Mouse (Mus musculus) liver, embryonic 12.5 days (tissue): Measurements from ENCODE around the gene Tmub1. TPM values are rescaled to one million over a fixed set of nuclear protein-coding genes. Genes with fewer than 3 reads are reported as not detected.

Experiments
- ATAC-seq: fragments of 200-750 bp; cut with Nextera tagmentation; 2 replicates; pipeline ENCODE4 v1.8.0; 2017; ENCODE audit warnings: moderate number of reproducible peaks, mild to moderate bottlenecking, moderate library complexity
- H3K27ac ChIP-seq: fragments of 300-500 bp; sonication (generic); 2 replicates; pipeline ENCODE4 v1.5.1; 2016; ENCODE audit warnings: mild to moderate bottlenecking
- H3K27me3 ChIP-seq: fragments of 300-500 bp; sonication (generic); replicated peaks from 2 replicates; pipeline ENCODE4 v1.6.1; 2016; ENCODE audit warnings: mild to moderate bottlenecking, moderate library complexity
- H3K36me3 ChIP-seq: fragments of 300-500 bp; sonication (generic); 2 replicates; pipeline ENCODE4 v1.6.1; 2016; ENCODE audit warnings: mild to moderate bottlenecking, moderate library complexity
- H3K4me1 ChIP-seq: fragments of 300-500 bp; sonication (generic); 2 replicates; pipeline ENCODE4 v1.6.1; 2016
- H3K4me2 ChIP-seq: fragments of 300-500 bp; sonication (generic); 2 replicates; pipeline ENCODE4 v1.6.1; 2016; ENCODE audit warnings: mild to moderate bottlenecking, moderate library complexity
- H3K4me3 ChIP-seq: fragments of 300-500 bp; sonication (generic); 2 replicates; pipeline ENCODE4 v1.5.1; 2016; ENCODE audit warnings: mild to moderate bottlenecking, moderate library complexity
- H3K9ac ChIP-seq: fragments of 300-500 bp; sonication (generic); 2 replicates; pipeline ENCODE4 v1.6.1; 2016; ENCODE audit warnings: mild to moderate bottlenecking, moderate library complexity
- H3K9me3 ChIP-seq: fragments of 300-500 bp; sonication (generic); replicated peaks from 2 replicates; pipeline ENCODE4 v1.6.1; 2016; ENCODE audit warnings: mild to moderate bottlenecking, moderate library complexity
- WGBS: fragments of 180-500 bp; shearing (Covaris S2); methylation state at CpG from one replicate; pipeline ENCODE4 v1.1.7; 2016; ENCODE audit not compliant: insufficient replicate concordance; 5-methylcytosine and 5-hydroxymethylcytosine counted together
- polyA plus RNA-seq: library from polyadenylated mRNA; unstranded; fragments of >200 nt; fragmentation: Nextera tagmentation; extraction: Ambion mirVana; gene quantifications from 2 replicates; pipeline ENCODE4 v1.2.1, GENCODE M21; 2016

The Tmub1 gene
- polyA plus RNA-seq = 6.7 and 7.2 TPM in 2 replicates

- H3K4me2 ChIP-seq = peak within 1 kb of the TSS; percentile 90
- H3K9ac ChIP-seq = peak within 1 kb of the TSS; percentile 65
- H3K27ac ChIP-seq = peak within 1 kb of the TSS; percentile 91
- H3K36me3 ChIP-seq = peaks cover 13% of the 10 kb centered on the region
- H3K4me1 ChIP-seq = peaks cover 65% of the 10 kb centered on the region
- peak within 1 kb of the TSS; percentile 66 for H3K4me3 ChIP-seq
- H3K9me3 ChIP-seq = no peaks in the 10 kb centered on the region
- ATAC-seq = peak; percentile 70
- H3K27me3 ChIP-seq = no peaks in the 10 kb centered on the region
- WGBS = 3% methylated on average over 34 of the region's 34 CpGs
Observed at GRCm38 (mm10) chr5:24447624-24448298, at the start of gene Tmub1. Gene Tmub1 (minus strand): TSS chr5:24447854.

GRCm38 (mm10) chr5:24496756-24497155, 49.1 kb upstream of the Tmub1 start:
- ATAC-seq = no peak
- no peak overlapping the region for H3K4me2 ChIP-seq
- WGBS = 82% methylated on average over 6 of the region's 6 CpGs
- no peak overlapping the region for H3K4me3 ChIP-seq
- H3K4me1 ChIP-seq = no peaks in the 10 kb centered on the region
- H3K27me3 ChIP-seq = no peaks in the 10 kb centered on the region
- H3K9ac ChIP-seq = no peak overlapping the region
- H3K9me3 ChIP-seq = no peaks in the 10 kb centered on the region
- H3K27ac ChIP-seq = no peak overlapping the region
- peaks cover 100% of the 10 kb centered on the region for H3K36me3 ChIP-seq

- ATAC-seq = no peak
- Histone ChIP-seq H3K9me3 (no peaks in the 10 kb centered on the region), H3K4me3 (no peak overlapping the region), H3K27ac (no peak overlapping the region), H3K4me2 (no peak overlapping the region), H3K36me3 (peaks cover 100% of the 10 kb centered on the region), H3K27me3 (no peaks in the 10 kb centered on the region), H3K4me1 (no peaks in the 10 kb centered on the region), H3K9ac (no peak overlapping the region)
- WGBS = 87% methylated on average over 15 of the region's 15 CpGs
Observed at GRCm38 (mm10) chr5:24495019-24495418, 47.4 kb upstream of the Tmub1 start.

- Histone ChIP-seq H3K27ac (no peak overlapping the region), H3K27me3 (no peaks in the 10 kb centered on the region), H3K4me3 (no peak overlapping the region), H3K4me2 (no peak overlapping the region), H3K36me3 (peaks cover 100% of the 10 kb centered on the region), H3K9me3 (no peaks in the 10 kb centered on the region), H3K9ac (no peak overlapping the region), H3K4me1 (no peaks in the 10 kb centered on the region)
- WGBS = 85% methylated on average over 16 of the region's 16 CpGs
- no peak for ATAC-seq
Observed at GRCm38 (mm10) chr5:24492546-24493285, 45.1 kb upstream of the Tmub1 start.

GRCm38 (mm10) chr5:24490413-24490920, 42.8 kb upstream of the Tmub1 start:
- H3K4me2 ChIP-seq = no peak overlapping the region
- peaks cover 93% of the 10 kb centered on the region for H3K36me3 ChIP-seq
- 84% methylated on average over 14 of the region's 14 CpGs for WGBS
- no peaks in the 10 kb centered on the region for H3K9me3 ChIP-seq
- H3K4me1 ChIP-seq = no peaks in the 10 kb centered on the region
- ATAC-seq = no peak
- no peak overlapping the region for H3K4me3 ChIP-seq
- H3K9ac ChIP-seq = no peak overlapping the region
- H3K27me3 ChIP-seq = no peaks in the 10 kb centered on the region
- H3K27ac ChIP-seq = no peak overlapping the region

- Histone ChIP-seq H3K9me3 (no peaks in the 10 kb centered on the region), H3K4me1 (peaks cover 24% of the 10 kb centered on the region), H3K4me3 (no peak overlapping the region), H3K27ac (no peak overlapping the region), H3K4me2 (no peak overlapping the region), H3K27me3 (no peaks in the 10 kb centered on the region), H3K9ac (no peak overlapping the region), H3K36me3 (peaks cover 84% of the 10 kb centered on the region)
- ATAC-seq = no peak
- WGBS = 84% methylated on average over 5 of the region's 5 CpGs
Observed at GRCm38 (mm10) chr5:24486738-24487137, 39.1 kb upstream of the Tmub1 start.

- Histone ChIP-seq H3K4me1 (peaks cover 30% of the 10 kb centered on the region), H3K9ac (no peak overlapping the region), H3K27me3 (no peaks in the 10 kb centered on the region), H3K27ac (no peak overlapping the region), H3K4me2 (no peak overlapping the region), H3K9me3 (no peaks in the 10 kb centered on the region), H3K4me3 (no peak overlapping the region), H3K36me3 (peaks cover 84% of the 10 kb centered on the region)
- no peak for ATAC-seq
- 10% methylated on average over 8 of the region's 8 CpGs for WGBS
Observed at GRCm38 (mm10) chr5:24486097-24486496, 38.4 kb upstream of the Tmub1 start.

- peak overlapping the region; percentile 52 for H3K4me2 ChIP-seq
- no peak overlapping the region for H3K27ac ChIP-seq
- no peaks in the 10 kb centered on the region for H3K9me3 ChIP-seq
- H3K9ac ChIP-seq = no peak overlapping the region
- ATAC-seq = no peak
- peak overlapping the region; percentile 24 for H3K4me3 ChIP-seq
- no peaks in the 10 kb centered on the region for H3K27me3 ChIP-seq
- peaks cover 84% of the 10 kb centered on the region for H3K36me3 ChIP-seq
- peaks cover 37% of the 10 kb centered on the region for H3K4me1 ChIP-seq
- 70% methylated on average over 22 of the region's 22 CpGs for WGBS
Observed at GRCm38 (mm10) chr5:24484963-24485362, 37.3 kb upstream of the Tmub1 start.

- WGBS = 36% methylated on average over 11 of the region's 11 CpGs
Observed at GRCm38 (mm10) chr5:24483326-24483725, 35.7 kb upstream of the Tmub1 start.

GRCm38 (mm10) chr5:24482247-24483079, 34.8 kb upstream of the Tmub1 start:
- peaks cover 42% of the 10 kb centered on the region for H3K4me1 ChIP-seq

More at GRCm38 (mm10) chr5:24483326-24483725, 35.7 kb upstream of the Tmub1 start:
- Histone ChIP-seq H3K4me2 (peak overlapping the region; percentile 8), H3K9me3 (no peaks in the 10 kb centered on the region), H3K4me1 (peaks cover 42% of the 10 kb centered on the region), H3K27me3 (no peaks in the 10 kb centered on the region), H3K27ac (peak overlapping the region; percentile 74), H3K9ac (no peak overlapping the region; the same call in 1 of the 2 replicates), H3K4me3 (no peak overlapping the region), H3K36me3 (peaks cover 84% of the 10 kb centered on the region)
- ATAC-seq = no peak; the same call in 1 of the 2 replicates

GRCm38 (mm10) chr5:24481647-24482046, 34.0 kb upstream of the Tmub1 start:
- Histone ChIP-seq H3K9me3 (no peaks in the 10 kb centered on the region), H3K4me2 (no peak overlapping the region), H3K4me3 (no peak overlapping the region), H3K9ac (no peak overlapping the region), H3K4me1 (peaks cover 42% of the 10 kb centered on the region), H3K36me3 (peaks cover 84% of the 10 kb centered on the region), H3K27me3 (no peaks in the 10 kb centered on the region), H3K27ac (no peak overlapping the region)
- 0 out of 2 replicates have a peak, but pooled peaks have one; percentile 14 for ATAC-seq
- WGBS = 22% methylated on average over 4 of the region's 4 CpGs

More at GRCm38 (mm10) chr5:24482247-24483079, 34.8 kb upstream of the Tmub1 start:
- peaks cover 84% of the 10 kb centered on the region for H3K36me3 ChIP-seq
- no peaks in the 10 kb centered on the region for H3K9me3 ChIP-seq
- H3K4me3 ChIP-seq = no peak overlapping the region
- H3K27me3 ChIP-seq = no peaks in the 10 kb centered on the region
- peak; percentile 56 for ATAC-seq
- H3K4me2 ChIP-seq = peak overlapping the region; percentile 8
- WGBS = 60% methylated on average over 41 of the region's 41 CpGs
- H3K27ac ChIP-seq = peak overlapping the region; percentile 74
- H3K9ac ChIP-seq = no peak overlapping the region
